Mouse (Mus musculus): ENCODE results near the gene Gzmd. TPM values are rescaled to one million over a fixed set of nuclear protein-coding genes. Genes with fewer than 3 reads are reported as not detected.
"Not testable (repeated sequence)": the region's sequence is repeated elsewhere in the genome, so short reads cannot be mapped to it uniquely, and the experiment has no call there.

Gzmd gene
- not detected in 2 replicates for polyA plus RNA-seq (2014; fragmentation: Nextera tagmentation; extraction: Ambion mirVana)

- not testable (repeated sequence) for H3K36me3 ChIP-seq (replicated peaks; ENCODE audit: control insufficient read depth, insufficient read depth); H3K4me3 ChIP-seq (replicated peaks; ENCODE audit: low read length); H3K9me3 ChIP-seq (ENCODE audit: control insufficient read depth, low read length); H3K4me1 ChIP-seq (replicated peaks; ENCODE audit: control insufficient read depth, insufficient read depth, low read length); H3K4me2 ChIP-seq (replicated peaks); H3K27me3 ChIP-seq (ENCODE audit: control insufficient read depth, insufficient read depth, low read length); H3K27ac ChIP-seq; DNase-seq (ENCODE audit: low spot score); ATAC-seq (ENCODE audit: low FRiP score); H3K9ac ChIP-seq
- WGBS = 80% methylated on average over 2 of the region's 2 CpGs
Observed at GRCm38 (mm10) chr14:56132508-56132907, at the start of gene Gzmd. Gene Gzmd, minus strand, starts transcription at chr14:56132608.

GRCm38 (mm10) chr14:56177651-56178050 is 45.2 kb upstream of the Gzmd start:
- not testable (repeated sequence) for ATAC-seq (ENCODE audit: low FRiP score); H3K9me3 ChIP-seq (ENCODE audit: control insufficient read depth, low read length); H3K9ac ChIP-seq; H3K27ac ChIP-seq; H3K4me2 ChIP-seq (replicated peaks); H3K36me3 ChIP-seq (replicated peaks; ENCODE audit: control insufficient read depth, insufficient read depth); H3K4me3 ChIP-seq (replicated peaks; ENCODE audit: low read length); H3K4me1 ChIP-seq (replicated peaks; ENCODE audit: control insufficient read depth, insufficient read depth, low read length); H3K27me3 ChIP-seq (ENCODE audit: control insufficient read depth, insufficient read depth, low read length)
- 27% methylated on average over 8 of the region's 8 CpGs for WGBS
- DNase-seq (ENCODE audit: low spot score) = peak; percentile 29

- H3K27ac ChIP-seq = no peak within 1 kb of the TSS
- H3K9me3 ChIP-seq (ENCODE audit: control insufficient read depth, low read length) = no peaks in the 10 kb centered on the region
- H3K36me3 ChIP-seq (replicated peaks; ENCODE audit: control insufficient read depth, insufficient read depth) = no peaks in the 10 kb centered on the region
- DNase-seq (ENCODE audit: low spot score) = no peak
- no peaks in the 10 kb centered on the region for H3K27me3 ChIP-seq (ENCODE audit: control insufficient read depth, insufficient read depth, low read length)
- no peak for ATAC-seq (ENCODE audit: low FRiP score)
- no peaks in the 10 kb centered on the region for H3K4me1 ChIP-seq (replicated peaks; ENCODE audit: control insufficient read depth, insufficient read depth, low read length)
- 91% methylated on average over 5 of the region's 5 CpGs for WGBS
- no peak within 1 kb of the TSS for H3K9ac ChIP-seq
- no peak within 1 kb of the TSS for H3K4me2 ChIP-seq (replicated peaks)
- H3K4me3 ChIP-seq (replicated peaks; ENCODE audit: low read length) = no peak within 1 kb of the TSS
Observed at GRCm38 (mm10) chr14:56174499-56174898, 42.1 kb upstream of the Gzmd start, which contains the start of gene Gzmn. Gene Gzmn, minus strand, starts transcription at chr14:56174599.

- Histone ChIP-seq H3K27me3 (ENCODE audit: control insufficient read depth, insufficient read depth, low read length) (no peaks in the 10 kb centered on the region), H3K9me3 (ENCODE audit: control insufficient read depth, low read length) (no peaks in the 10 kb centered on the region), H3K4me1 (replicated peaks; ENCODE audit: control insufficient read depth, insufficient read depth, low read length) (no peaks in the 10 kb centered on the region), H3K9ac (no peak overlapping the region), H3K4me3 (replicated peaks; ENCODE audit: low read length) (no peak overlapping the region), H3K36me3 (replicated peaks; ENCODE audit: control insufficient read depth, insufficient read depth) (no peaks in the 10 kb centered on the region), H3K4me2 (replicated peaks) (no peak overlapping the region), H3K27ac (no peak overlapping the region)
- ATAC-seq (ENCODE audit: low FRiP score) (no peak), DNase-seq (ENCODE audit: low spot score) (no peak)
- WGBS = 90% methylated on average over 6 of the region's 6 CpGs
Observed at GRCm38 (mm10) chr14:56173396-56173795, 41.0 kb upstream of the Gzmd start.

GRCm38 (mm10) chr14:56172744-56173143 is 40.3 kb upstream of the Gzmd start:
- H3K4me3 ChIP-seq (replicated peaks; ENCODE audit: low read length) = no peak overlapping the region
- no peaks in the 10 kb centered on the region for H3K9me3 ChIP-seq (ENCODE audit: control insufficient read depth, low read length)
- DNase-seq (ENCODE audit: low spot score) = no peak
- WGBS = 89% methylated on average over 5 of the region's 5 CpGs
- ATAC-seq (ENCODE audit: low FRiP score) = no peak
- H3K9ac ChIP-seq = no peak overlapping the region
- no peaks in the 10 kb centered on the region for H3K36me3 ChIP-seq (replicated peaks; ENCODE audit: control insufficient read depth, insufficient read depth)
- H3K4me1 ChIP-seq (replicated peaks; ENCODE audit: control insufficient read depth, insufficient read depth, low read length) = no peaks in the 10 kb centered on the region
- no peak overlapping the region for H3K27ac ChIP-seq
- no peaks in the 10 kb centered on the region for H3K27me3 ChIP-seq (ENCODE audit: control insufficient read depth, insufficient read depth, low read length)
- H3K4me2 ChIP-seq (replicated peaks) = no peak overlapping the region

GRCm38 (mm10) chr14:56168009-56168408 is 35.6 kb upstream of the Gzmd start:
- no peaks in the 10 kb centered on the region for H3K36me3 ChIP-seq (replicated peaks; ENCODE audit: control insufficient read depth, insufficient read depth)
- H3K9me3 ChIP-seq (ENCODE audit: control insufficient read depth, low read length) = no peaks in the 10 kb centered on the region
- H3K27ac ChIP-seq = no peak overlapping the region
- no peak overlapping the region for H3K4me3 ChIP-seq (replicated peaks; ENCODE audit: low read length)
- 89% methylated on average over 6 of the region's 6 CpGs for WGBS
- H3K4me1 ChIP-seq (replicated peaks; ENCODE audit: control insufficient read depth, insufficient read depth, low read length) = no peaks in the 10 kb centered on the region
- ATAC-seq (ENCODE audit: low FRiP score) (no peak), DNase-seq (ENCODE audit: low spot score) (no peak)
- no peak overlapping the region for H3K9ac ChIP-seq
- no peak overlapping the region for H3K4me2 ChIP-seq (replicated peaks)
- H3K27me3 ChIP-seq (ENCODE audit: control insufficient read depth, insufficient read depth, low read length) = no peaks in the 10 kb centered on the region

GRCm38 (mm10) chr14:56162109-56162508 is 29.7 kb upstream of the Gzmd start:
- ATAC-seq (ENCODE audit: low FRiP score) = no peak
- Histone ChIP-seq H3K9me3 (ENCODE audit: control insufficient read depth, low read length) (no peaks in the 10 kb centered on the region), H3K9ac (no peak overlapping the region), H3K27me3 (ENCODE audit: control insufficient read depth, insufficient read depth, low read length) (no peaks in the 10 kb centered on the region), H3K4me1 (replicated peaks; ENCODE audit: control insufficient read depth, insufficient read depth, low read length) (no peaks in the 10 kb centered on the region), H3K36me3 (replicated peaks; ENCODE audit: control insufficient read depth, insufficient read depth) (no peaks in the 10 kb centered on the region), H3K4me3 (replicated peaks; ENCODE audit: low read length) (no peak overlapping the region), H3K27ac (no peak overlapping the region), H3K4me2 (replicated peaks) (no peak overlapping the region)
- WGBS = 95% methylated on average over 2 of the region's 2 CpGs
- no peak for DNase-seq (ENCODE audit: low spot score)

GRCm38 (mm10) chr14:56159479-56159878 is 27.1 kb upstream of the Gzmd start, which contains the start of gene Gzmg:
Gene Gzmg, minus strand, starts transcription at chr14:56159579.
- not testable (repeated sequence) for H3K27me3 ChIP-seq (ENCODE audit: control insufficient read depth, insufficient read depth, low read length); H3K4me3 ChIP-seq (replicated peaks; ENCODE audit: low read length); H3K9me3 ChIP-seq (ENCODE audit: control insufficient read depth, low read length); H3K9ac ChIP-seq; H3K27ac ChIP-seq; DNase-seq (ENCODE audit: low spot score); ATAC-seq (ENCODE audit: low FRiP score); H3K4me1 ChIP-seq (replicated peaks; ENCODE audit: control insufficient read depth, insufficient read depth, low read length); H3K36me3 ChIP-seq (replicated peaks; ENCODE audit: control insufficient read depth, insufficient read depth); H3K4me2 ChIP-seq (replicated peaks)
- WGBS = 79% methylated on average over 2 of the region's 2 CpGs

GRCm38 (mm10) chr14:56155340-56155739 is 22.9 kb upstream of the Gzmd start:
- ATAC-seq (ENCODE audit: low FRiP score) = no peak
- Histone ChIP-seq H3K4me2 (replicated peaks) (no peak overlapping the region), H3K27me3 (ENCODE audit: control insufficient read depth, insufficient read depth, low read length) (no peaks in the 10 kb centered on the region), H3K9me3 (ENCODE audit: control insufficient read depth, low read length) (no peaks in the 10 kb centered on the region), H3K27ac (no peak overlapping the region), H3K36me3 (replicated peaks; ENCODE audit: control insufficient read depth, insufficient read depth) (no peaks in the 10 kb centered on the region), H3K9ac (no peak overlapping the region), H3K4me3 (replicated peaks; ENCODE audit: low read length) (no peak overlapping the region), H3K4me1 (replicated peaks; ENCODE audit: control insufficient read depth, insufficient read depth, low read length) (no peaks in the 10 kb centered on the region)
- no peak for DNase-seq (ENCODE audit: low spot score)
- 67% methylated on average over 2 of the region's 2 CpGs for WGBS

GRCm38 (mm10) chr14:56133675-56134074 is 1.3 kb upstream of the Gzmd start:
- H3K9ac ChIP-seq; DNase-seq (ENCODE audit: low spot score); H3K4me2 ChIP-seq (replicated peaks); H3K9me3 ChIP-seq (ENCODE audit: control insufficient read depth, low read length); H3K27me3 ChIP-seq (ENCODE audit: control insufficient read depth, insufficient read depth, low read length); ATAC-seq (ENCODE audit: low FRiP score); H3K27ac ChIP-seq; H3K36me3 ChIP-seq (replicated peaks; ENCODE audit: control insufficient read depth, insufficient read depth); H3K4me1 ChIP-seq (replicated peaks; ENCODE audit: control insufficient read depth, insufficient read depth, low read length); H3K4me3 ChIP-seq (replicated peaks; ENCODE audit: low read length): not testable (repeated sequence)
- WGBS = 78% methylated on average over 1 of the region's 1 CpGs

Data from hindbrain, embryonic 14.5 days (tissue).